Mouse (Mus musculus) cerebellum, adult 11 months (tissue): ENCODE data around the gene Gprc5d.

Source experiments
- DNase-seq: peaks from one replicate; pipeline ENCODE4 v3.0.0; 2022

Gprc5d gene

DNA sequence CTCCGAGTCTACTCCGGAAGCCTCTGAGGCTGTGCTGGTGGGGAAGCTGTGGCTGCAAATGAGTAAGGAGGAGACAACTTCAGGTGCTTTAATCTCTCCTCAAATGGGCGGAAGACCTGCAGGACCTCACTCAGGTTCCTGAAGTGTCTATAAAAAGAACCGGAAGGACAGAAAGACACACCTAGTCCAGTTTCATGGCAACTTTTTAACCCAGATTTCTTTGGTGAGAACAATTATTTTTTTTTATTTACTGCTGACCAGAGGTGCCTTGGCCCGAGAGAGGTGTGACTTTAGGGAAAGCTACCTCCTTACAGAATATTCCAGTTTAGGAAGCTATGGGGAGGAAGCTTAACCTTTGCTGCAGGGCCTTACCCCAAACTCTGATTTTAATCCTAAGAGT, at the start of gene Gprc5d:
Gene Gprc5d, minus strand, starts transcription at position 101 of the 400 bp plus-strand sequence.
- DNase-seq, result no peak

- no peak for DNase-seq
Observed at GRCm38 (mm10) chr6:135166712-135167111, 48.6 kb upstream of the Gprc5d start.

DNA sequence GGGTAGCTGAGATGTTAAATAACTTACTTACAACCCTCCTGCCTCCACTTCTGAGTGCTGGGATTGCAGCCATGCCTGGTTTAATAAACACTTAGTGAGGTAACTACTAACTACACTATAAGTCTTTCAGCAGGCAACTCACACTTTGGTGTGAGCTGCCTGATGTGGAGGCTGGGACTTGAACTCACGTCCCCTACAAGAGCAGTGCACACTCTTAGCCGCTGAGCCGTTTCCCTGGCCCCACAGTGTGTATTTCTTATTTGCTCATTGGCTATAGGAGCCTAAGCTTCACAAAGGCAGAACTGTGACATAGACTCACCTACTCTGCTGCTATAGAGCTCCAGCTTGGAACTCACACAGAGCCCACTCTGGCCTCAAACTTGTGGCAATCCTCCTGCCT, 48.2 kb upstream of the Gprc5d start:
- DNase-seq, result no peak

DNA sequence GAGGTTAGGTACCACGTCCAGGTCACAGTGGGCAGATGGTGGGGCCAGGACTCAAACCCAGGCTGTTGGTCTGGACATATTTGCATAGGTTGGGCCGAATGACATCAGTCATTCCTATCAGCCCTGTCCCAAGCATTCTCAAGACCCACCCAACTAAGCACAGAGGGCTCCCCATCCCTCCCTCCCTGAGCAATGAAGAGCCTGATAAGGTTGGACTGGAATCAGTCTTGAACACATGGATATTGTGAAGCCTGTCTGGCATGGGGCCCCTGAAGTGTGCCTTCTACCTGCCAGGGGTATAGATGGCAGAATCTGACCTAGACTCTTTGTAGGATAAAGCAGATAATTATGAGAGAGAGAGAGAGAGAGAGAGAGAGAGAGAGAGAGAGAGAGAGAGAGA, 47.6 kb upstream of the Gprc5d start:
- no peak for DNase-seq

- no peak for DNase-seq
Observed at GRCm38 (mm10) chr6:135165191-135165590, 47.1 kb upstream of the Gprc5d start.

GRCm38 (mm10) chr6:135162861-135163260, 44.8 kb upstream of the Gprc5d start:
- no peak for DNase-seq

GRCm38 (mm10) chr6:135162311-135162710, 44.2 kb upstream of the Gprc5d start:
- no peak for DNase-seq

GRCm38 (mm10) chr6:135161356-135161755, 43.3 kb upstream of the Gprc5d start:
- DNase-seq, result no peak

DNA sequence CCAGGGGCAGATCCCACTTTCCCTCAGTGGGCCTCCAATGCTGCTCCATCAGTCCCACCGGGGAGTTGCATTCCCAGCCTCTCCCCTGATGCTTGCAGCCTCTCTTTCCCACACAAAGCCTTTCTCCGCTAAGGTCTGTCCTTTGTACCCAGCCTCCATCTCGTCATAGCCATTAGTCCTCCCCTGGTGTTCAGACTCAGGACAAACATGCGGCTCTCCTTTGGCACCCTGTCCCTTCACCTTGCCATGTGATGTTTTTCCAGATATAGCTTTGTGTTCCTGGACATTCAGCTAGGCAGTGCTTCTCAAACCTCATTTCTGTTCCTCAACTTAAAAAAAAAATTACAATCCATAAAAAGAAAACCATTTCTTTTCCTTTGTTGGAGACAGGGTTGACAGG, 40.4 kb upstream of the Gprc5d start:
- DNase-seq, result no peak

- DNase-seq, result no peak
Observed at GRCm38 (mm10) chr6:135157496-135157895, 39.4 kb upstream of the Gprc5d start.

DNA sequence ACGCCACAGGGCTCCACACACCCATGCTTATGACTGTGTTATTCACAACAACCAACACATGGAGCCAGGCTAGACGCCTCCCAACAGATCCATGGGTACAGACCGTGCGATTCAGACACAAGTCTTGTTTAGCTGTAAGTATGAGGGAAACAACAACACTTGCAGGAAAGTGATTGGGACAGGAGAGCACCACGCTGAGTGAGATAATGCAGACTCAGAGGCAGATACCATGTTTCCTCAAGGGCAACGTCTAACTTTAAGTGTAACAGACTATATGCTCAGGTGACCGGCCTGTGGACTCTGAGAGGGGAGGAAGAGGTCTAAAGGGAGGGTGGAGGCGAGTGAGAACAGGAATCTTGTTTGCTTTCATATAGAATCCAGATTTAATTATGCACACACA, 38.5 kb upstream of the Gprc5d start:
- DNase-seq, result no peak

DNA sequence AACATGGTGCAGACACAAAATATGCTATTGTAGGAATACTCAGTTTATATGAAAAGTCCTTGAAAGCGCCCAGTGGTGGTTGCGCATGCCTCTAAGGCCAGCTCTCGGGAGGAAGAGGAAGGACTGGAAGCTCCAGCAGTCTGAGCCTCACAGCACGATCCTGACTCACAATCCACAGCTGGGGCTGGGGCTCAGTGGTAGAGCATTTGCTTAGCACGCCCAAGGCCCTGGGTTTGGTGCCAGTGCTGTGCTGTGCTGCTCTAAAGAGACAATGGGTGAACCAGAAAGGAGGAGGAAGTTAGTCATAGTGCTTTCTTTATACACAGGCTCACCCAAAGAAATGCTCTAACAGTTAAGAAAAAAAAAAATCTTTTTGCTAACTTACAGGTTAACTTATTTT, 35.6 kb upstream of the Gprc5d start:
- no peak for DNase-seq

DNA sequence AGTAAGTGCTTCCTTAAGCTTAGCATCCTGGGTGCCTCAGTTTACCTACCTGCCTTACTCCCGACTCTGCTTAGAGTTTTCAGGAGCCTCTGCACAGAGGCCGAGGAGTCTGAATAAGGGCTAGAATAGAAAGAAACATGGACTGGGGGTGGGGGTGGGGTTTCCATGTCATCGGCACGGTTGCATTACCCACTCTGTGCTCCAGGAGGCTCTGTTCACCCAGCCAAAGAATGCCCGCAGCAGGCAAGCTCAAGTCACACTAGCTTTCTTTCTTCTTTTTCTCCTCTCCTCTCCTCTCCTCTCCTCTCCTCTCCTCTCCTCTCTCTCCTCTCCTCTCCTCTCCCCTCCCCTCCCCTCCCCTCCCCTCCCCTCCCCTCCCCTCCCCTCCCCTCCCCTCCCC, 32.2 kb upstream of the Gprc5d start:
- no peak for DNase-seq

GRCm38 (mm10) chr6:135149722-135150121, 31.6 kb upstream of the Gprc5d start:
- no peak for DNase-seq

DNA sequence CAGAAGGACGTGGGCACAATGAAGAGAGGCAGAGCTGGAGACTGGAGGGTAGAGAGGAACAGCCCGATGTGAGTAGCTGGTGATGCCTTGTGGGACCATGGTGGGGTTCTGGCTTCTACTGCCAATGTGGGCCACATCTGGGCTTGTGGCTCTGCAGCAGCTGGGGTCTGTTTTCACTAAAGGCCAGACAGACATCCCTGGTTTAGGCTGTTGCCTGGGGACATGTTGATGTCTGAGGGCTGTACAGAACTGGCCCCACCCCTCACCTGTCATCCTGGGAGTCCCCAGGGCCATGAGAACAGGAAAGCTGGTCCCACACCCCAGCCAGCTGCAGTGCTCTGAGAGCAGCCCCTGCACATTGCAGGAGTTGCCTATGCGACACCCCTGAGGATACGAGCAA, 31.1 kb upstream of the Gprc5d start:
- no peak for DNase-seq

- DNase-seq, result no peak
Observed at GRCm38 (mm10) chr6:135148506-135148905, 30.4 kb upstream of the Gprc5d start.

DNA sequence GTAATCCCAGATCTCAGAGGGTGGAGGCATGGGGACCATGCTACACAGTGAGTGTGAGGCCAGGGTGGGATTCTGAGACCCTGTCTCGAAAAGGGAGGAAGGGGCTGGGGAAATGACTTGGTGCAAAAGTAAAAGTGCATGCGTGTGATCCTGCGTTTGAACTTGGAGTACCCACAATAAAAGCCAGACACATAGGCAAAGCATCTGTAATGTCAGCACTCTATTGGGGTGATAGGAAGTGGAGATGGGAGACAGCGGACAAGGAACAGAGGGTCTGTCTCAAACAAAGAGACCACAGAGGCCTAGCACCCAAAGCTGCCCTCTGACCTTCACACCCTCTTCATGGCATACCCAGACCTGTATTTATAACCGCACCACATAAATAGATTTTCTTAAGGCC, 27.9 kb upstream of the Gprc5d start:
- DNase-seq, result no peak

- DNase-seq, result no peak
Observed at GRCm38 (mm10) chr6:135144516-135144915, 26.4 kb upstream of the Gprc5d start.

GRCm38 (mm10) chr6:135143151-135143550, 25.1 kb upstream of the Gprc5d start:
- DNase-seq, result no peak

- no peak for DNase-seq
Observed at GRCm38 (mm10) chr6:135141451-135142147, 23.5 kb upstream of the Gprc5d start.

DNA sequence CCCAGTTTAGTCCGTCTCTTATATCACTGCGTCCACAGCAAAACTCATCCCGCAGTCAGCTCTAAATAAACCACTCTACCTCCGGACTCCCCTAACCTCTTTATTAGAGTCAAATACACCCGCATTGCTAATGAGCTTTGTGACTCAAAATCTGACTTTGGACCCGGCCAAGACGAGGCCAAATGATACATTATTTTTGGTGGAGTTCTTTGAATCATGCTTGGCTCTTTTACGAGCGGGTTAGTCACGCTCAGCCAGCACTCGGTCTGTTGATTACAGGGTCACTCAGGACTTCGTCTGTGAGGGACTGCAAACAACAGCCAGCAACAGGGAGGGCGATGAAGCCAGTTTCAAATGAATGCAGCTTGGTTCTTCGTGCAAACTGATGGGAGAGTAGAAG, 20.7 kb upstream of the Gprc5d start:
- no peak for DNase-seq

- no peak for DNase-seq
Observed at GRCm38 (mm10) chr6:135138207-135138606, 20.1 kb upstream of the Gprc5d start.

DNA sequence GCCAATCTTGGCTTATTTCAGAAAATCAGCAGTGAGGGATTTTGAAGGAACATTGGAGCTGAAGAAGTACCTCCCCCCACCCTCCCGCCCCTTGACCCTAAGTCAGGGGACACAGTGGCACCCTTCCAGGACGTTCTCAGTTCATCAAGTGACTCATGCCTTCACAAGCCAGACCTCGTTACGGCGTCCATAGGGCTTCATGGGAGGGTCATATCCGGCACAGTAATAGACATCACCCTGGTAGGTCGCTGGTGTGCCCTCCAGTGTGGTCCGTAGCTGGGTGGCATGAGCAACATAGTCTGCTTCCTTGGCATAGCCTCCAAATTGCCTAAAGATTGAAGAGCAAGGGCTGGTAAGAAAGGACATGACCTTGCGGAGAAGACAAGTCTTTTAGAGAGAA, 19.7 kb upstream of the Gprc5d start:
- DNase-seq, result no peak

GRCm38 (mm10) chr6:135136439-135137161, 18.5 kb upstream of the Gprc5d start:
- DNase-seq, result no peak

GRCm38 (mm10) chr6:135135735-135136134, 17.7 kb upstream of the Gprc5d start:
- no peak for DNase-seq
